Mouse (Mus musculus) mature B cell (primary cell): ENCODE measurements around the gene Map2k2.
"Not testable (repeated sequence)": the region's sequence is repeated elsewhere in the genome, so short reads cannot be mapped to it uniquely, and the experiment has no call there.

ENCODE experiments used
- in situ Hi-C: fragments of 300-500 bp; cut with MboI; formaldehyde crosslinking; loops from 2 replicates; pipeline ENCODE4 v1.14.3; 2019

The Map2k2 gene

GRCm38 (mm10) chr10:81175936-81176465, 70.3 kb downstream of the Map2k2 start:
- in situ Hi-C loops = no loop called here

- in situ Hi-C loops = no loop called here
These were observed 71.0 kb downstream of the Map2k2 start, which contains the start of gene Eef2 for GRCm38 (mm10) chr10:81176466-81177271. TSS of gene Eef2 (plus strand) at chr10:81176631.

GRCm38 (mm10) chr10:81177491-81177925, 71.8 kb downstream of the Map2k2 start:
- in situ Hi-C loops = no loop called here

GRCm38 (mm10) chr10:81177958-81178712, 72.4 kb downstream of the Map2k2 start:
- in situ Hi-C loops = no loop called here

- in situ Hi-C loops = no loop called here
These were observed 73.2 kb downstream of the Map2k2 start for GRCm38 (mm10) chr10:81178927-81179326.

- in situ Hi-C loops = no loop called here
These were observed 74.0 kb downstream of the Map2k2 start for GRCm38 (mm10) chr10:81179451-81180342.

GRCm38 (mm10) chr10:81180946-81181345, 75.2 kb downstream of the Map2k2 start:
- in situ Hi-C loops = no loop called here

- in situ Hi-C loops = not testable (repeated sequence)
These were observed 76.1 kb downstream of the Map2k2 start for GRCm38 (mm10) chr10:81181860-81182259.

- in situ Hi-C loops = no loop called here
These were observed 76.9 kb downstream of the Map2k2 start, which contains the start of gene Dapk3 for GRCm38 (mm10) chr10:81182336-81183333. TSS of gene Dapk3 (plus strand) at chr10:81183005.
